Mouse (Mus musculus) midbrain, embryonic 14.5 days (tissue): ENCODE measurements at regions not wholly inside any gene's neighbourhood (a gene's known extent, or its start where the extent isn't known, plus 50 kb on each side); places are given as distances from the start of the nearest gene placed in this dataset.

Source experiments
- ATAC-seq: fragments of 200-750 bp; cut with Nextera tagmentation; 2 replicates; pipeline ENCODE4 v1.8.0; 2017; ENCODE audit warnings: moderate number of reproducible peaks, moderate library complexity; ENCODE audit not compliant: low FRiP score, low TSS enrichment
- DNase-seq: peaks from one replicate; pipeline ENCODE4 v3.0.0-alpha.2; 2015
- H3K27ac ChIP-seq: fragments of 300-500 bp; sonication (generic); replicated peaks from 2 replicates; pipeline ENCODE4 v1.5.1; 2014; ENCODE audit warnings: mild to moderate bottlenecking, low read depth, low read length, moderate library complexity
- H3K27me3 ChIP-seq: fragments of 300-500 bp; sonication (generic); 2 replicates; pipeline ENCODE4 v1.6.1; 2014; ENCODE audit warnings: low read length, control low read depth, mixed read lengths; ENCODE audit not compliant: control insufficient read depth, insufficient read depth
- H3K36me3 ChIP-seq: fragments of 300-500 bp; sonication (generic); 2 replicates; pipeline ENCODE4 v1.6.1; 2014; ENCODE audit warnings: low read length, control low read depth; ENCODE audit not compliant: control insufficient read depth, insufficient read depth
- H3K4me1 ChIP-seq: fragments of 300-500 bp; sonication (generic); 2 replicates; pipeline ENCODE4 v1.6.1; 2014; ENCODE audit warnings: mild to moderate bottlenecking, antibody characterized with exemption, low read length, control low read depth; ENCODE audit not compliant: control insufficient read depth, insufficient read depth
- H3K4me2 ChIP-seq: fragments of 300-500 bp; sonication (generic); 2 replicates; pipeline ENCODE4 v1.6.1; 2014; ENCODE audit warnings: mild to moderate bottlenecking, low read length, moderate library complexity
- H3K4me3 ChIP-seq: fragments of 300-500 bp; sonication (generic); replicated peaks from 2 replicates; pipeline ENCODE4 v1.5.1; 2014; ENCODE audit warnings: low read depth, low read length
- H3K9ac ChIP-seq: fragments of 300-500 bp; sonication (generic); replicated peaks from 2 replicates; pipeline ENCODE4 v1.6.1; 2014; ENCODE audit warnings: mild to moderate bottlenecking, low read length, moderate library complexity
- H3K9me3 ChIP-seq: fragments of 300-500 bp; sonication (generic); 2 replicates; pipeline ENCODE4 v1.6.1; 2016; ENCODE audit warnings: low read length, control low read depth, mixed read lengths; ENCODE audit not compliant: control insufficient read depth
- WGBS: fragments of 180-500 bp; shearing (Covaris S2); extraction: QIAGEN DNeasy Blood & Tissue Kit; methylation state at CpG from one replicate; pipeline ENCODE4 v1.1.7; 2014; 5-methylcytosine and 5-hydroxymethylcytosine counted together

- 79% methylated on average over 3 of the region's 3 CpGs for WGBS
- Histone ChIP-seq H3K4me3 (no peak overlapping the region), H3K9me3 (no peaks in the 10 kb centered on the region), H3K27me3 (no peaks in the 10 kb centered on the region), H3K27ac (no peak overlapping the region), H3K36me3 (no peaks in the 10 kb centered on the region), H3K4me2 (no peak overlapping the region), H3K9ac (no peak overlapping the region), H3K4me1 (no peaks in the 10 kb centered on the region)
- ATAC-seq, result no peak
- no peak for DNase-seq
Observed at GRCm38 (mm10) chr14:31951894-31952293, 76.9 kb upstream of the Galnt15 start.

GRCm38 (mm10) chr14:31953783-31954182 is 75.0 kb upstream of the Galnt15 start:
- H3K4me3 ChIP-seq, result no peak overlapping the region
- ATAC-seq, result no peak
- no peaks in the 10 kb centered on the region for H3K9me3 ChIP-seq
- H3K27me3 ChIP-seq, result no peaks in the 10 kb centered on the region
- H3K4me2 ChIP-seq, result no peak overlapping the region
- H3K9ac ChIP-seq, result no peak overlapping the region
- no peak overlapping the region for H3K27ac ChIP-seq
- DNase-seq, result no peak
- H3K36me3 ChIP-seq, result no peaks in the 10 kb centered on the region
- 92% methylated on average over 4 of the region's 4 CpGs for WGBS
- H3K4me1 ChIP-seq, result no peaks in the 10 kb centered on the region

- WGBS, result 4% methylated on average over 4 of the region's 4 CpGs
- ATAC-seq (peak; percentile 46; the same call in 1 of the 2 replicates), DNase-seq (peak; percentile 94)
Observed at GRCm38 (mm10) chr14:31954945-31955344, 73.8 kb upstream of the Galnt15 start.

GRCm38 (mm10) chr14:31957211-31957638 is 71.6 kb upstream of the Galnt15 start:
- Histone ChIP-seq H3K4me2 (no peak overlapping the region), H3K27ac (no peak overlapping the region), H3K4me1 (no peaks in the 10 kb centered on the region), H3K27me3 (no peaks in the 10 kb centered on the region), H3K4me3 (no peak overlapping the region), H3K9me3 (no peaks in the 10 kb centered on the region), H3K9ac (no peak overlapping the region), H3K36me3 (no peaks in the 10 kb centered on the region)
- WGBS, result 89% methylated on average over 10 of the region's 10 CpGs
- ATAC-seq (no peak), DNase-seq (no peak)

More at GRCm38 (mm10) chr14:31954945-31955344, 73.8 kb upstream of the Galnt15 start:
- no peaks in the 10 kb centered on the region for H3K36me3 ChIP-seq
- H3K4me1 ChIP-seq, result no peaks in the 10 kb centered on the region
- no peaks in the 10 kb centered on the region for H3K9me3 ChIP-seq
- no peak overlapping the region for H3K4me3 ChIP-seq
- H3K9ac ChIP-seq, result no peak overlapping the region
- H3K27ac ChIP-seq, result no peak overlapping the region
- H3K4me2 ChIP-seq, result no peak overlapping the region
- H3K27me3 ChIP-seq, result no peaks in the 10 kb centered on the region

GRCm38 (mm10) chr14:31960201-31960854 is 68.5 kb upstream of the Galnt15 start:
- no peaks in the 10 kb centered on the region for H3K4me1 ChIP-seq
- no peaks in the 10 kb centered on the region for H3K27me3 ChIP-seq
- DNase-seq (no peak), ATAC-seq (no peak)
- no peaks in the 10 kb centered on the region for H3K9me3 ChIP-seq
- no peaks in the 10 kb centered on the region for H3K36me3 ChIP-seq
- H3K4me2 ChIP-seq, result no peak overlapping the region
- H3K27ac ChIP-seq, result no peak overlapping the region
- H3K9ac ChIP-seq, result no peak overlapping the region
- WGBS, result 94% methylated on average over 9 of the region's 9 CpGs
- no peak overlapping the region for H3K4me3 ChIP-seq

GRCm38 (mm10) chr14:31961442-31961841 is 67.3 kb upstream of the Galnt15 start:
- Histone ChIP-seq H3K27ac (no peak overlapping the region), H3K36me3 (no peaks in the 10 kb centered on the region), H3K9ac (no peak overlapping the region), H3K4me3 (no peak overlapping the region), H3K27me3 (no peaks in the 10 kb centered on the region), H3K9me3 (no peaks in the 10 kb centered on the region), H3K4me1 (no peaks in the 10 kb centered on the region), H3K4me2 (no peak overlapping the region)
- WGBS, result 95% methylated on average over 5 of the region's 5 CpGs
- ATAC-seq (no peak), DNase-seq (no peak)

- Histone ChIP-seq H3K9ac (no peak overlapping the region), H3K4me1 (no peaks in the 10 kb centered on the region), H3K9me3 (no peaks in the 10 kb centered on the region), H3K27me3 (no peaks in the 10 kb centered on the region), H3K4me3 (no peak overlapping the region), H3K4me2 (no peak overlapping the region), H3K36me3 (no peaks in the 10 kb centered on the region), H3K27ac (no peak overlapping the region)
- ATAC-seq, result no peak
- 47% methylated on average over 12 of the region's 12 CpGs for WGBS
- no peak for DNase-seq
Observed at GRCm38 (mm10) chr14:31963131-31963911, 65.5 kb upstream of the Galnt15 start.

GRCm38 (mm10) chr14:31964076-31964475 is 64.7 kb upstream of the Galnt15 start:
- ATAC-seq (no peak), DNase-seq (no peak)
- Histone ChIP-seq H3K36me3 (no peaks in the 10 kb centered on the region), H3K27me3 (no peaks in the 10 kb centered on the region), H3K9ac (no peak overlapping the region), H3K4me1 (no peaks in the 10 kb centered on the region), H3K4me3 (no peak overlapping the region), H3K9me3 (no peaks in the 10 kb centered on the region), H3K4me2 (no peak overlapping the region), H3K27ac (no peak overlapping the region)
- 49% methylated on average over 2 of the region's 2 CpGs for WGBS

GRCm38 (mm10) chr14:31964831-31965230 is 64.0 kb upstream of the Galnt15 start:
- DNase-seq (no peak), ATAC-seq (no peak)
- Histone ChIP-seq H3K27me3 (no peaks in the 10 kb centered on the region), H3K4me2 (no peak overlapping the region), H3K36me3 (no peaks in the 10 kb centered on the region), H3K9ac (no peak overlapping the region), H3K27ac (no peak overlapping the region), H3K4me1 (no peaks in the 10 kb centered on the region), H3K4me3 (no peak overlapping the region), H3K9me3 (no peaks in the 10 kb centered on the region)
- WGBS, result 87% methylated on average over 4 of the region's 4 CpGs
